Mouse (Mus musculus) intestine, embryonic 16.5 days (tissue): Measurements from ENCODE around the gene Rcc1. TPM values are rescaled to one million over a fixed set of nuclear protein-coding genes. Genes with fewer than 3 reads are reported as not detected.

Experiments
- ATAC-seq: fragments of 200-750 bp; cut with Nextera tagmentation; 2 replicates; pipeline ENCODE4 v1.8.0; 2017; ENCODE audit warnings: moderate TSS enrichment, moderate library complexity
- H3K27ac ChIP-seq: fragments of 300-500 bp; sonication (generic); 2 replicates; pipeline ENCODE4 v1.5.1; 2014; ENCODE audit warnings: mild to moderate bottlenecking, low read length
- H3K27me3 ChIP-seq: fragments of 300-500 bp; sonication (generic); replicated peaks from 2 replicates; pipeline ENCODE4 v1.6.1; 2014; ENCODE audit warnings: low read length, control low read depth, mixed read lengths; ENCODE audit not compliant: control insufficient read depth, insufficient read depth
- H3K36me3 ChIP-seq: fragments of 300-500 bp; sonication (generic); 2 replicates; pipeline ENCODE4 v1.6.1; 2014; ENCODE audit warnings: low read length, control low read depth; ENCODE audit not compliant: control insufficient read depth, insufficient read depth
- H3K4me1 ChIP-seq: fragments of 300-500 bp; sonication (generic); 2 replicates; pipeline ENCODE4 v1.6.1; 2014; ENCODE audit warnings: low read length, control low read depth, mixed read lengths; ENCODE audit not compliant: control insufficient read depth, insufficient read depth
- H3K4me2 ChIP-seq: fragments of 300-500 bp; sonication (generic); 2 replicates; pipeline ENCODE4 v1.6.1; 2014; ENCODE audit warnings: low read depth, low read length, control low read depth
- H3K4me3 ChIP-seq: fragments of 300-500 bp; sonication (generic); 2 replicates; pipeline ENCODE4 v1.5.1; 2014; ENCODE audit warnings: mild to moderate bottlenecking, low read length
- H3K9ac ChIP-seq: fragments of 300-500 bp; sonication (generic); 2 replicates; pipeline ENCODE4 v1.6.1; 2014; ENCODE audit warnings: low read depth, low read length
- H3K9me3 ChIP-seq: fragments of 300-500 bp; sonication (generic); 2 replicates; pipeline ENCODE4 v1.6.1; 2016; ENCODE audit warnings: low read length, control low read depth; ENCODE audit not compliant: control insufficient read depth
- WGBS: fragments of 180-500 bp; shearing (Covaris S2); extraction: QIAGEN DNeasy Blood & Tissue Kit; methylation state at CpG from one replicate; pipeline ENCODE4 v1.1.7; 2014; 5-methylcytosine and 5-hydroxymethylcytosine counted together
- polyA plus RNA-seq: library from polyadenylated mRNA; unstranded; fragments of >200 nt; fragmentation: Nextera tagmentation; extraction: Ambion mirVana; gene quantifications from 2 replicates; pipeline ENCODE4 v1.2.1, GENCODE M21; 2015

The Rcc1 gene
- polyA plus RNA-seq, 1 experiment from 2014 or later = 90.6 TPM

DNA sequence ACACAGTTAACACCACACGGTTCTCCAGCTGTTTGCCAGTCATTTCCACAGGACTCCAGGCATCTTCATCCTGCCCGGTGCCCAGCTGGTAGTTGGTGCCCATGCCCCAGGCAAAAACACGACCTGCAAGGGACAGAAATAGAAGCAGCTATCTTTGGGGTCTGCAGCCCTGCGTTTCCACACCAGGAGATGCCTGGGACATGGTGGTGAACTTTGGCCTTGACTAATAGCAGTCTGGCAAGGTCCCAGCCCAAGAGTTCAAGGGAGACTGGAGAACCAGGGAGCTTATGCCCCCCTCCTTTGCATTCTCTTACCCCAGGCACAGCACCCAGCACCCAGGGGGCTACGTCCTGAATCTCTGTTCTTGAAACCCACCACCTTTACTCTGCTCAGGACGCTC, 20.5 kb downstream of the Rcc1 start:
- Histone ChIP-seq H3K4me1 (peaks cover 7% of the 10 kb centered on the region), H3K36me3 (peaks cover 14% of the 10 kb centered on the region), H3K9ac (no peak overlapping the region), H3K9me3 (no peaks in the 10 kb centered on the region), H3K4me2 (no peak overlapping the region), H3K27ac (no peak overlapping the region), H3K27me3 (no peaks in the 10 kb centered on the region), H3K4me3 (no peak overlapping the region)
- 74% methylated on average over 6 of the region's 6 CpGs for WGBS
- ATAC-seq = no peak

DNA sequence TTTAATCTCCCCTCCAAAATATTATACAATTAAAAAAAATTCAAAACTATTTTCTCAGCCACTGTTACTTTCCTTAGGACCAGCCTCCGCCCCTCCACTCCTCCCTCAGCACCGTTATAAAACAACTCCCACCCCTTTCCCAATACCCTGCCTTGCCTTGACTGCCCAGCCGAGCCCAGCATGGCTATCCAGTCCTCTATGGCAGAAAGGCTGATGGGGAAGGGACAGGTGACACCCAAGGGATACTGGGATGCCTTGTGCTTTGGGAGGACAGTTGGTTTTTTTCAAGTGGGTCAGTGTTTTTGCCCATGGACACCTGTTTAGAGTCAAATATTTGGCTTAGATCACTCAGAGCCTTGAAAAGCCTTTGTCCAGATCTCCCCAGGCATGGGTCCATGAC, 21.4 kb downstream of the Rcc1 start:
- ATAC-seq = no peak
- Histone ChIP-seq H3K27me3 (no peaks in the 10 kb centered on the region), H3K9me3 (no peaks in the 10 kb centered on the region), H3K4me2 (no peak overlapping the region), H3K27ac (no peak overlapping the region), H3K9ac (no peak overlapping the region), H3K4me1 (peaks cover 7% of the 10 kb centered on the region), H3K36me3 (peaks cover 13% of the 10 kb centered on the region), H3K4me3 (no peak overlapping the region)
- 77% methylated on average over 3 of the region's 3 CpGs for WGBS

DNA sequence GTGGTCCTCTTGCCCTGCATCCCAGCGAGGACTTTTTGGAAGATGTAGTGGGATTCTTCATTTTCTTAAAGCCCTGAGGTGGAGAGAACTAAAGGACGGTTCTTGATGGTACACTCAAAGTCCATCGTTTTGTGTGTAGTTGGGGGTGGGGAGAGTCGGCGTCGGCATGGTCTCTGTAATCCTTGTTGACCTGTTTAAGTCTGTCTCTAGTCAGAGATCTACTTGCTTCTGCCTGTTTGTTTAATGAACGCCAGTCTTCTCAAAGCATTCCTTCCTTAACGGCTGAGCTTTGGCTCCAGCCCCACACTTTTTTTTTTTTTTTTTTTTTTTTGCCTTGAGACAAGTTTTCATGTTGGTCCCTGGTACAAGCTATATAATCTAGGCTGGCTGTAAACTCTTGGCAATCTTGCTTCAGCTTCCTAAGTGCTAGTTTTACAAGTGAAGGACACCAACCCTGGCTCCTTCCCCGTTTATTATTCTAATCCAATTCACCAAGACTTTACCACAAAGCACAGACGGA, 23.5 kb downstream of the Rcc1 start:
- peak; percentile 24 for ATAC-seq

DNA sequence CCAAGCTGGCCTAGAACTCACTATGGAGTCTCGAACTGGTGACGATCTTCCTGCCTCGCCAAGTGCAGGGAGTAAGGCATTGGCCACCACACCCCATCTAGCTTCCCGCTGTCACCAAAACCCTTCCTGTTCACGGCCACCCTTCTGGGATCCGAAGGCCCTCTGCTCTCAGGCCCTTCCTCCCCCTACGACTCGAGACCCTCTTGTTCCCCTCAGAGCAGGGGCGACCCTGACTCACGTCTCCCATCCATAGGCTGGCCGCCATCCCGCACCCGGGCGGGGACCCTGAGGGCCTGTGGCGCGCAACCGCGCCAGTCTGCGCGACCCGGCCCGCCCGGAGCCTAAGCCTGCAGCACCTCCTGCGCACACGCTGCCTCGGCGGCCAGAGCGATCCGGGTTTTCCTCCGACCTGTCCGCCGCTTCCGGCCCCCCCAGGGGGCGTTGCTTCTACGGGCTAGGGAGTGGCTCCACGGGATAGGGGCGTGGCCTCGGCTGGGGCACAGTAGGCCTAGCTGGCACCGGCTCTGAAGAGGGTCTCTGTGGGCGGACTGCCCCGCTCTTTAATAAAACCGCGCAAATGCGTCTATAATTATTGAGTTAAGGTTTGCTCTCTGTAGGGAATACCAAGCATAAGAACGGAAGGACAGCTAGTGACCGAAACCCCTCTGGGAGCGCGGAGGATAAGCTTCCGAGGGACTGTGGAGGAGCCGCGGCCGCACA, 24.1 kb downstream of the Rcc1 start, which contains the start of gene Trnau1ap:
TSS of gene Trnau1ap (minus strand) at position 424 of the 720 bp plus-strand sequence.
- peaks cover 10% of the 10 kb centered on the region for H3K36me3 ChIP-seq
- H3K9ac ChIP-seq = peak within 1 kb of the TSS; percentile 96
- H3K4me1 ChIP-seq = peaks cover 7% of the 10 kb centered on the region
- peak within 1 kb of the TSS; percentile 82 for H3K4me2 ChIP-seq
- peak within 1 kb of the TSS; percentile 94 for H3K27ac ChIP-seq
- H3K27me3 ChIP-seq = no peaks in the 10 kb centered on the region
- H3K4me3 ChIP-seq = peak within 1 kb of the TSS; percentile 78
- under 1% methylated on average over 52 of the region's 52 CpGs for WGBS
- H3K9me3 ChIP-seq = no peaks in the 10 kb centered on the region
- ATAC-seq = peak; percentile 98

More for the DNA sequence above, 23.5 kb downstream of the Rcc1 start:
- Histone ChIP-seq H3K9me3 (no peaks in the 10 kb centered on the region), H3K4me3 (peak overlapping the region; percentile 78), H3K4me1 (peaks cover 7% of the 10 kb centered on the region), H3K4me2 (peak overlapping the region; percentile 82), H3K27ac (peak overlapping the region; percentile 94), H3K27me3 (no peaks in the 10 kb centered on the region), H3K9ac (peak overlapping the region; percentile 96), H3K36me3 (peaks cover 10% of the 10 kb centered on the region)
- WGBS = 5% methylated on average over 10 of the region's 10 CpGs

DNA sequence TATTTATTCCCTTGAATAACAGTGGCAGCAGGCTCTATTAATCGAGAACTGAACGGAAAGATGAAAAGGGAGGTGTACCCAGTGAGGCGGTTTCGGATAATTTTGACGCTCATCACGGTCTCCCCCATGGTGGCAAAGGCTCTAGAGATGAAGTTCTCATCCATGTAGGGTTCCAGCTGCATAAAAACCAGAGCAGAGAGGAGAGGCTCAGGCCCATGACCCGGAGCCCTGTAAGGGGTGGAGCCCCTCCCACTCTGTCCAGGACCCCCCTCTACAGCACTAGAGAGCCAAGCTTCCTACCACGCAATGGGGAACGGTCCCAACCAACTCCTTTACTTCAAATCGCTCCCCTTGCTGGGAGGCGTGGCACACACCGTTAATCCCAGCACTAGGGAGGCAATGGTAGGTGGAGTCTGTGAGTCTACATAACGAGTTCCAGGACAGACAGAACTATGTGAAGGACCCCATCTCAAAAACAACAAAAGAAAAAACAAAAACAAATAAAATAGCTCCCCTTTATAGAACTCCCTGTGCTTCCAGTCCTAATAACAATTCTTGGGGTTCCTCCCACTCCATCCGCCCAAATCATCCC, 24.9 kb downstream of the Rcc1 start:
- Histone ChIP-seq H3K9me3 (no peaks in the 10 kb centered on the region), H3K36me3 (peaks cover 6% of the 10 kb centered on the region; the same call in 1 of the 2 replicates), H3K27me3 (no peaks in the 10 kb centered on the region), H3K4me1 (peaks cover 7% of the 10 kb centered on the region), H3K27ac (peak overlapping the region; percentile 94; the same call in 1 of the 2 replicates), H3K4me3 (peak overlapping the region; percentile 78), H3K4me2 (peak overlapping the region; percentile 82), H3K9ac (peak overlapping the region; percentile 96)
- ATAC-seq = no peak
- 48% methylated on average over 14 of the region's 14 CpGs for WGBS

DNA sequence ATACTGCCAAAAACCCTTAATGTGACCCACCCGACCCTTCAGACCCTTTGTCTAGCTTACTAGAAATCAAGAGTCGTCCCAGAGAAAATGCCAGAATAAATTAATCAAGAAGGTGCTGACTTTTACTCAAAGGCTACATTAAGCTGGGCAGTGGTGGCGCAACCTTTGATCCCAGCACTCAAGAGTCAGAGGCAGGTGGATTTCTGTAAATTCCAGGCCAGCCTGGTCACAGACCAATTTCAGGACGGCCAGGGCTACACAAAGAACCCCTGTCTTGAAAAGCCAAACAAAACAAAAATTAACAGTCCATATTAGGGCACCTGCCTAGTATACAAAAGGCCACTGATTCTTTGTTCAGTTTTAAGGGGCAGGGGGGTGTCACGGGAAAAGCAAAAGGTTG, 26.9 kb downstream of the Rcc1 start:
- Histone ChIP-seq H3K27ac (no peak overlapping the region), H3K36me3 (peaks cover 7% of the 10 kb centered on the region; the same call in 1 of the 2 replicates), H3K9me3 (no peaks in the 10 kb centered on the region), H3K4me1 (peaks cover 7% of the 10 kb centered on the region), H3K27me3 (no peaks in the 10 kb centered on the region), H3K4me3 (no peak overlapping the region), H3K9ac (no peak overlapping the region), H3K4me2 (no peak overlapping the region)
- no peak for ATAC-seq
- WGBS = 77% methylated on average over 5 of the region's 5 CpGs

DNA sequence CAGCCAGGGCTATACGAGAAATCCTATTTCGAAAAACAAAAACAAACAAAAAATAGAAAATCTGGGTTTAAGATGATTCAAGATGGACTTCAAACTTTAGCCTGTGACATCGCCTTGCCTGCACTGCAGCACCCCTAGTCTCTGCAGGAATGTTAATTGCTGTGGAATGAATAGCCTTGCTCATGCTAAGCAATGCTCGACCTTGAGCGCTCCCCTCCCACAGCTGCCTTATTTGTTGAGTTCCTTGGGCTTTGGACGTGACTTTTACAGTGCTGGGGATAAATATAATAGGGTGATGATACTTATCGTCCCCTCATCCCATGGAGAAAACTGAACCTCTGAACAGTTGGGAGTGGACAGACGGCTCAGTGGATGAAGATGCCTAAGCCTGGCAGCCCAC, 37.7 kb downstream of the Rcc1 start:
- H3K36me3 ChIP-seq = peaks cover 21% of the 10 kb centered on the region
- ATAC-seq = peak; percentile 69; the same call in 1 of the 2 replicates
- no peaks in the 10 kb centered on the region for H3K9me3 ChIP-seq
- 68% methylated on average over 8 of the region's 8 CpGs for WGBS
- H3K4me1 ChIP-seq = no peaks in the 10 kb centered on the region
- no peak overlapping the region for H3K4me2 ChIP-seq
- no peak overlapping the region for H3K9ac ChIP-seq
- H3K27ac ChIP-seq = no peak overlapping the region
- no peaks in the 10 kb centered on the region for H3K27me3 ChIP-seq
- no peak overlapping the region for H3K4me3 ChIP-seq

DNA sequence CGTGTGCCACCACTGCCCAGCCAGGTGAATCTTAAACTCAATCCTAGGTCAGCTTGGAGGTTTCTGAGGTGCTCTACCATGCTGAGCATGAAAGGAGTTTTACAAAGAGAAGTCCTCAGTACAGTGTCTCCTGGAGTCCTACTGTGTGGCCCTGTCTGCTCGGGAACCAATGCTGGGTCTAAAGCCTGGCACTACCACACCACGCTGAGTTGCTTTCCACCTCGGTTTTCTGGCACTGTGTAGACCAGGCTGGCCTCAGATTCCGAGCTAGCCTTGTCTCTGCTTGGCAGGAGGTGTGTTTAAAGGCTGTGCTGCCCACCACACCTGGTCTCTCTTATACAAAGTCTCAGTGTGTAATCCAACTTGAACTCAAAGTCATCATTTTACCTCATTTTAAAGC, 40.8 kb downstream of the Rcc1 start:
- Histone ChIP-seq H3K36me3 (peaks cover 18% of the 10 kb centered on the region; the same call in 1 of the 2 replicates), H3K9me3 (no peaks in the 10 kb centered on the region), H3K27me3 (no peaks in the 10 kb centered on the region), H3K9ac (no peak overlapping the region), H3K27ac (no peak overlapping the region), H3K4me1 (peaks cover 5% of the 10 kb centered on the region), H3K4me2 (no peak overlapping the region), H3K4me3 (no peak overlapping the region)
- 84% methylated on average over 5 of the region's 5 CpGs for WGBS
- no peak for ATAC-seq

DNA sequence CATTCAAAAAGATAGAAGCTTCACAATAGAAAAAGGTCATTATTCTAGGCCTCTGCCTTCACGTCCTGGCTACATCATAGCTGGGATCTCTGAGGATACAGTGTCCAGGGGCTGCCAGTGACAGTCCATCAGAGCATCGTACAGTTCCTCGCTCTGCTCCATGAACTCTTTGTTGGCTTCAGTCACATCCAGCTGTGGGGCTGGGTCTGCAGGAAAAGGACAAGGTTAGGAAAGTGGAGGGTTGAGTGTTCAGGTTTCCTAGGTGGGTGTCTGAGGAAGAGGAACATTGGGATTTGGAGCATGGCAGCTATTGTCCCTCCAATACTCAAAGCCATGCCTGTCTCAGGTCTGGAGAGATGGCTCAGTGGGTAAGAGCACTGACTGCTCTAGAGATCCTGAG, 41.6 kb downstream of the Rcc1 start:
- no peaks in the 10 kb centered on the region for H3K27me3 ChIP-seq
- no peaks in the 10 kb centered on the region for H3K9me3 ChIP-seq
- no peak overlapping the region for H3K4me3 ChIP-seq
- peaks cover 18% of the 10 kb centered on the region; the same call in 1 of the 2 replicates for H3K36me3 ChIP-seq
- peaks cover 5% of the 10 kb centered on the region for H3K4me1 ChIP-seq
- H3K9ac ChIP-seq = no peak overlapping the region
- no peak for ATAC-seq
- 55% methylated on average over 3 of the region's 3 CpGs for WGBS
- no peak overlapping the region for H3K4me2 ChIP-seq
- H3K27ac ChIP-seq = no peak overlapping the region
